7 mouse cellular contexts compared by ENCODE assay signal in genomic region chr2:154583906-154584872, GRCm38 (mm10). TPM values are rescaled to one million over a fixed set of nuclear protein-coding genes. Genes with fewer than 3 reads are reported as not detected.
DNase-seq lines count a peak whose midpoint lies in the region; ATAC-seq lines count a peak whose summit lies in the region.

No protein-coding gene starts in this region.

- intact Hi-C loops in left cerebral cortex, postnatal 10 days (cut with DNase I) = no loop called here

- peak; percentile 74 for DNase-seq in NIH3T3 (ENCODE audit: low read depth)
- DNase-seq in cerebellum, adult 18-20 months = peak; percentile 79 to 81
- DNase-seq in frontal cortex, postnatal 36 days (ENCODE audit: low spot score in 2 of 2) = peak; percentile 91 to 96
- peak; percentile 83 to 93 for DNase-seq in left cerebral cortex, postnatal 10 days (ENCODE audit: extremely low spot score in 1 of 2, low spot score in 2 of 2)
- no peak for DNase-seq in gastrocnemius, adult 18-20 months (ENCODE audit: low spot score)
- DNase-seq in kidney, adult 18-20 months = no peak

- no peak overlapping the region for H3K4me2 ChIP-seq in neural tube, embryonic 15.5 days

- no peaks in the 10 kb centered on the region for H3K27me3 ChIP-seq in neural tube, embryonic 15.5 days (replicated peaks)

- WGBS in neural tube, embryonic 15.5 days = 43% methylated on average over 15 of the region's 15 CpGs

- peaks cover 18% of the 10 kb centered on the region for H3K4me1 ChIP-seq in neural tube, embryonic 15.5 days

- H3K9me3 ChIP-seq in neural tube, embryonic 15.5 days (replicated peaks) = no peaks in the 10 kb centered on the region

- H3K36me3 ChIP-seq in neural tube, embryonic 15.5 days = peaks cover 7% of the 10 kb centered on the region; the same call in 1 of the 2 replicates

- peak; percentile 67; the same call in 1 of the 2 replicates for ATAC-seq in neural tube, embryonic 15.5 days (ENCODE audit: low FRiP score)

- no peak overlapping the region for H3K9ac ChIP-seq in neural tube, embryonic 15.5 days (replicated peaks)

- H3K4me3 ChIP-seq in neural tube, embryonic 15.5 days (replicated peaks) = no peak overlapping the region

- H3K27ac ChIP-seq in neural tube, embryonic 15.5 days (replicated peaks) = no peak overlapping the region

RNA-seq across cellular contexts. Expression of gene E2f1, which starts 14.5 kb away (rescaled TPM):
- total RNA-seq in left cerebral cortex, postnatal 10 days (2021) = 10 to 100 TPM; 12.2 to 12.6 TPM
- 3.4 and 7.4 TPM in 2 replicates for polyA plus RNA-seq in neural tube, embryonic 15.5 days (2015; fragmentation: Nextera tagmentation; extraction: Ambion mirVana)
- under 1 TPM; 0.28 to 0.30 TPM for total RNA-seq in gastrocnemius, adult 18-20 months (2021)

RNA-seq across cellular contexts. Expression of gene Pxmp4, which starts 19.3 kb away (rescaled TPM):
- 10 to 100 TPM; 17.4 to 18.6 TPM for total RNA-seq in left cerebral cortex, postnatal 10 days (2021)
- 18.1 and 22.9 TPM in 2 replicates for polyA plus RNA-seq in neural tube, embryonic 15.5 days (2015; fragmentation: Nextera tagmentation; extraction: Ambion mirVana)
- total RNA-seq in gastrocnemius, adult 18-20 months (2021) = 10 to 100 TPM; 12.3 to 14.1 TPM

RNA-seq across cellular contexts. Expression of gene Necab3, which starts 25.5 kb away (rescaled TPM):
- 10 to 100 TPM; 59.5 to 63.2 TPM for total RNA-seq in left cerebral cortex, postnatal 10 days (2021)
- polyA plus RNA-seq in neural tube, embryonic 15.5 days (2015; fragmentation: Nextera tagmentation; extraction: Ambion mirVana) = 16.0 and 19.6 TPM in 2 replicates
- under 1 TPM; 0.30 to 0.36 TPM for total RNA-seq in gastrocnemius, adult 18-20 months (2021)

RNA-seq across cellular contexts. Expression of gene Zfp341, which starts 28.9 kb away (rescaled TPM):
- total RNA-seq in left cerebral cortex, postnatal 10 days (2021) = 10 to 100 TPM; 14.3 to 14.7 TPM
- 2.1 and 2.3 TPM in 2 replicates for polyA plus RNA-seq in neural tube, embryonic 15.5 days (2015; fragmentation: Nextera tagmentation; extraction: Ambion mirVana)
- 1 to 10 TPM; 2.5 to 2.9 TPM for total RNA-seq in gastrocnemius, adult 18-20 months (2021)

RNA-seq across cellular contexts. Expression of gene 4930519P11Rik, which starts 29.0 kb away (rescaled TPM):
- not detected for total RNA-seq in left cerebral cortex, postnatal 10 days (2021)
- polyA plus RNA-seq in neural tube, embryonic 15.5 days (2015; fragmentation: Nextera tagmentation; extraction: Ambion mirVana) = 0.35 and 0.55 TPM in 2 replicates
- not detected for total RNA-seq in gastrocnemius, adult 18-20 months (2021)

Comparison
In these comparisons a context has a peak if more than half of its experiments do, and no peak if none do; other contexts are left out.
1. DNase-seq: peak in NIH3T3 (single experiment), cerebellum, adult 18-20 months (2 of 2), frontal cortex, postnatal 36 days (2 of 2) and left cerebral cortex, postnatal 10 days (2 of 2); none in gastrocnemius, adult 18-20 months (single experiment) and kidney, adult 18-20 months (single experiment).
2. RNA of gene E2f1, which starts 14.5 kb away (total RNA-seq): 12.2 to 12.6 TPM in left cerebral cortex, postnatal 10 days; 0.28 to 0.30 TPM in gastrocnemius, adult 18-20 months; every median in the first group is over 10 times any median in the second.
3. RNA of gene Necab3, which starts 25.5 kb away (total RNA-seq): 59.5 to 63.2 TPM in left cerebral cortex, postnatal 10 days; 0.30 to 0.36 TPM in gastrocnemius, adult 18-20 months; every median in the first group is over 10 times any median in the second.